Comparison of ENCODE assay signal across 8 mouse cellular contexts in genomic region chr5:93267851-93268606, GRCm38 (mm10). TPM values are rescaled to one million over a fixed set of nuclear protein-coding genes. Genes with fewer than 3 reads are reported as not detected.
A peak's percentile ranks its signal among the peaks of the same experiment; 100 is the strongest.
DNase-seq lines count a peak whose midpoint lies in the region; ATAC-seq and TF ChIP-seq lines count a peak whose summit lies in the region.

No protein-coding gene starts in this region.

- peak overlapping the region; percentile 69 for H3K4me2 ChIP-seq in heart, embryonic 14.5 days (ENCODE audit: low read length)
- H3K4me2 ChIP-seq in liver, embryonic 14.5 days (ENCODE audit: low read depth) = peak overlapping the region; percentile 78
- H3K4me2 ChIP-seq in stomach, embryonic 15.5 days = peak overlapping the region; percentile 60

- peak; percentile 21; the same call in 1 of the 2 replicates for ATAC-seq in erythroid progenitor cell, adult 5-6 weeks (replicated peaks; ENCODE audit: low FRiP score, poor library complexity, severe bottlenecking)
- peak; percentile 68 for ATAC-seq in heart, embryonic 14.5 days (ENCODE audit: insufficient number of reproducible peaks, insufficient read depth, low FRiP score, low read depth)
- ATAC-seq in liver, embryonic 14.5 days (ENCODE audit: insufficient read depth) = peak; percentile 38
- peak; percentile 67 for ATAC-seq in stomach, embryonic 15.5 days (ENCODE audit: insufficient read depth, low FRiP score, low read depth)

- H3K9me3 ChIP-seq in heart, embryonic 14.5 days (ENCODE audit: control insufficient read depth, low read length) = no peaks in the 10 kb centered on the region
- H3K9me3 ChIP-seq in liver, embryonic 14.5 days (ENCODE audit: control insufficient read depth, low read length) = no peaks in the 10 kb centered on the region
- no peaks in the 10 kb centered on the region for H3K9me3 ChIP-seq in stomach, embryonic 15.5 days

- H3K4me3 ChIP-seq in heart, embryonic 14.5 days (ENCODE audit: control insufficient read depth in 1 of 2, insufficient read depth in 1 of 2, low read depth in 1 of 2, low read length in 2 of 2) = peak overlapping the region; percentile 70 to 98
- H3K4me3 ChIP-seq in liver, embryonic 14.5 days (ENCODE audit: insufficient read depth in 1 of 2, low read depth in 2 of 2, low read length in 2 of 2) = peak overlapping the region; percentile 68 to 93
- peak overlapping the region; percentile 99 for H3K4me3 ChIP-seq in stomach, embryonic 15.5 days (replicated peaks)

- H3K9ac ChIP-seq in heart, embryonic 14.5 days (ENCODE audit: low read length) = peak overlapping the region; percentile 98
- peak overlapping the region; percentile 66 for H3K9ac ChIP-seq in liver, embryonic 14.5 days (replicated peaks)
- H3K9ac ChIP-seq in stomach, embryonic 15.5 days = peak overlapping the region; percentile 89

- peaks cover 37% of the 10 kb centered on the region for H3K36me3 ChIP-seq in heart, embryonic 14.5 days (ENCODE audit: control insufficient read depth, insufficient read depth, low read length)
- H3K36me3 ChIP-seq in liver, embryonic 14.5 days (replicated peaks; ENCODE audit: control insufficient read depth, insufficient read depth, low read depth) = peaks cover 5% of the 10 kb centered on the region
- H3K36me3 ChIP-seq in stomach, embryonic 15.5 days = peaks cover 16% of the 10 kb centered on the region; the same call in 1 of the 2 replicates

- TF ChIP-seq CTCF in brain, embryonic 14.5 days (IDR thresholded peaks at IDR 0.05; ENCODE audit: borderline replicate concordance, extremely low read depth, insufficient read depth, insufficient read length) = 0 out of 2 replicates have a peak, but pooled peaks have one; percentile 12
- TF ChIP-seq CTCF in liver, embryonic 14.5 days (IDR thresholded peaks at IDR 0.05; ENCODE audit: low read depth) = peak; percentile 71

- peaks cover 9 to 30% of the 10 kb centered on the region in 2 experiments for H3K4me1 ChIP-seq in heart, embryonic 14.5 days (ENCODE audit: control insufficient read depth in 2 of 2, insufficient read depth in 2 of 2, low read length in 2 of 2)
- H3K4me1 ChIP-seq in liver, embryonic 14.5 days (replicated peaks; ENCODE audit: control insufficient read depth in 2 of 2, insufficient read depth in 2 of 2, low read length in 1 of 2) = peaks cover 4 to 19% of the 10 kb centered on the region in 2 experiments; a peak in 3 of 4 replicates
- H3K4me1 ChIP-seq in stomach, embryonic 15.5 days = no peaks in the 10 kb centered on the region

- peak; percentile 90 for DNase-seq in CD4-positive, CD25-positive, alpha-beta regulatory T cell, adult 2 months (ENCODE audit: low read depth, low spot score)
- peak; percentile 96 for DNase-seq in brain, embryonic 14.5 days (ENCODE audit: low read depth)
- DNase-seq in kidney, postnatal 10 days = peak; percentile 91
- peak; percentile 31 to 50 (median 42) for DNase-seq in liver, embryonic 14.5 days (ENCODE audit: low read depth in 3 of 3, low spot score in 3 of 3)
- peak; percentile 85 for DNase-seq in neural tube, embryonic 10.5 days (ENCODE audit: extremely low spot score, low spot score)

- WGBS in heart, embryonic 14.5 days = under 1% methylated on average over 48 of the region's 48 CpGs
- under 1% methylated on average over 48 of the region's 48 CpGs for WGBS in liver, embryonic 14.5 days (ENCODE audit: insufficient replicate concordance)
- WGBS in stomach, embryonic 15.5 days = under 1% methylated on average over 48 of the region's 48 CpGs

- H3K27me3 ChIP-seq in heart, embryonic 14.5 days (ENCODE audit: control insufficient read depth, insufficient read depth, low read length) = no peaks in the 10 kb centered on the region
- no peaks in the 10 kb centered on the region for H3K27me3 ChIP-seq in liver, embryonic 14.5 days (ENCODE audit: control insufficient read depth, insufficient read depth, low read length)
- H3K27me3 ChIP-seq in stomach, embryonic 15.5 days (replicated peaks) = no peaks in the 10 kb centered on the region

- TF ChIP-seq POLR2A in brain, embryonic 14.5 days (IDR thresholded peaks at IDR 0.05; ENCODE audit: borderline replicate concordance, extremely low read depth, insufficient read depth, insufficient read length, poor library complexity, severe bottlenecking) = peak; percentile 44; the same call in 1 of the 2 replicates

- TF ChIP-seq EP300 in liver, embryonic 14.5 days (IDR thresholded peaks at IDR 0.05; ENCODE audit: low read depth) = no peak

- peak overlapping the region; percentile 87 to 96 for H3K27ac ChIP-seq in heart, embryonic 14.5 days (replicated peaks in 1 of 2; ENCODE audit: control insufficient read depth in 1 of 2, insufficient read depth in 1 of 2, low read depth in 2 of 2, low read length in 2 of 2)
- no peak overlapping the region for H3K27ac ChIP-seq in liver, embryonic 14.5 days
- peak overlapping the region; percentile 95 for H3K27ac ChIP-seq in stomach, embryonic 15.5 days

RNA-seq across cellular contexts. Expression of gene Ccng2, which starts 1.0 kb away (rescaled TPM):
- polyA plus RNA-seq in brain, embryonic 14.5 days (2012; rRNA removed) = 83.1 and 97.4 TPM in 2 replicates
- 17.3 and 34.4 TPM in 2 replicates for total RNA-seq in erythroid progenitor cell, adult 5-6 weeks (2015; ENCODE audit: low replicate concordance)
- total RNA-seq in erythroid progenitor cell, adult 5-6 weeks (2017; ENCODE audit: low replicate concordance) = 21.1 and 27.2 TPM in 2 replicates
- 43.8 and 44.2 TPM in 2 replicates for polyA plus RNA-seq in heart, embryonic 14.5 days (2014; fragmentation: Nextera tagmentation; extraction: Ambion mirVana)
- 6.9 and 8.2 TPM in 2 replicates for polyA plus RNA-seq in liver, embryonic 14.5 days (2012; rRNA removed)
- 14.6 and 15.8 TPM in 2 replicates for polyA plus RNA-seq in liver, embryonic 14.5 days (2014; fragmentation: Nextera tagmentation; extraction: Ambion mirVana)
- polyA plus RNA-seq in stomach, embryonic 15.5 days (2015; fragmentation: Nextera tagmentation; extraction: Ambion mirVana) = 38.8 and 41.5 TPM in 2 replicates

Comparison
In these comparisons a context has a peak if more than half of its experiments do, and no peak if none do; other contexts are left out.
1. DNase-seq: peak in every context shown above with its lines; median percentile 96 in brain, embryonic 14.5 days; 91 in kidney, postnatal 10 days; 90 in CD4-positive, CD25-positive, alpha-beta regulatory T cell, adult 2 months; 85 in neural tube, embryonic 10.5 days; 42 in liver, embryonic 14.5 days.